Mouse (Mus musculus): ENCODE measurements around the gene Pdha2.

The Pdha2 gene

GRCm38 (mm10) chr3:141212255-141212654 lies at the start of gene Pdha2:
Pdha2 (minus strand) TSS chr3:141212355.
- no peak for DNase-seq

GRCm38 (mm10) chr3:141260518-141260917 lies 48.4 kb upstream of the Pdha2 start:
- DNase-seq: no peak

GRCm38 (mm10) chr3:141251440-141251839 lies 39.3 kb upstream of the Pdha2 start:
- DNase-seq: no peak

- no peak for DNase-seq
Measured at GRCm38 (mm10) chr3:141244725-141245298, 32.7 kb upstream of the Pdha2 start.

- no peak for DNase-seq
Measured at GRCm38 (mm10) chr3:141238071-141238470, 25.9 kb upstream of the Pdha2 start.

- no peak for DNase-seq
Measured at GRCm38 (mm10) chr3:141229148-141229547, 17.0 kb upstream of the Pdha2 start.

GRCm38 (mm10) chr3:141222339-141222738 lies 10.2 kb upstream of the Pdha2 start:
- no peak for DNase-seq

- DNase-seq: no peak
Measured at GRCm38 (mm10) chr3:141218561-141218960, 6.4 kb upstream of the Pdha2 start.

GRCm38 (mm10) chr3:141216999-141217398 lies 4.8 kb upstream of the Pdha2 start:
- DNase-seq: no peak

GRCm38 (mm10) chr3:141216237-141216636 lies 4.1 kb upstream of the Pdha2 start:
- DNase-seq: no peak

- DNase-seq: peak; percentile 25 to 28
Measured at GRCm38 (mm10) chr3:141214789-141215188, 2.6 kb upstream of the Pdha2 start.

- DNase-seq: no peak
Measured at GRCm38 (mm10) chr3:141214197-141214596, 2.0 kb upstream of the Pdha2 start.

- DNase-seq: peak in 1 of 2 experiments; percentile 2
Measured at GRCm38 (mm10) chr3:141211644-141212043, 511 bp downstream of the Pdha2 start.

- DNase-seq: no peak
Measured at GRCm38 (mm10) chr3:141201766-141202165, 10.4 kb downstream of the Pdha2 start.

GRCm38 (mm10) chr3:141197308-141197861 lies 14.8 kb downstream of the Pdha2 start:
- DNase-seq: no peak

- DNase-seq: no peak
Measured at GRCm38 (mm10) chr3:141191653-141192052, 20.5 kb downstream of the Pdha2 start.

GRCm38 (mm10) chr3:141190429-141190828 lies 21.7 kb downstream of the Pdha2 start:
- no peak for DNase-seq

GRCm38 (mm10) chr3:141160986-141161385 lies 51.2 kb downstream of the Pdha2 start:
- DNase-seq: no peak
